Mouse (Mus musculus) forebrain, embryonic 10.5 days (tissue): ENCODE measurements around the gene Mllt3. TPM values are rescaled to one million over a fixed set of nuclear protein-coding genes. Genes with fewer than 3 reads are reported as not detected.

Experiments
- DNase-seq: peaks from one replicate; pipeline ENCODE4 v3.0.0-alpha.2; 2017; ENCODE audit warnings: low spot score; ENCODE audit errors: extremely low spot score
- H3K27ac ChIP-seq: fragments of 300-500 bp; sonication (generic); 2 replicates; pipeline ENCODE4 v1.5.1; 2016; ENCODE audit warnings: mild to moderate bottlenecking
- H3K27me3 ChIP-seq: fragments of 300-500 bp; sonication (generic); 2 replicates; pipeline ENCODE4 v1.6.1; 2016; ENCODE audit warnings: mild to moderate bottlenecking; ENCODE audit not compliant: poor library complexity, severe bottlenecking
- H3K36me3 ChIP-seq: fragments of 300-500 bp; sonication (generic); replicated peaks from 2 replicates; pipeline ENCODE4 v1.6.1; 2016; ENCODE audit warnings: mild to moderate bottlenecking, moderate library complexity
- H3K4me1 ChIP-seq: fragments of 300-500 bp; sonication (generic); 2 replicates; pipeline ENCODE4 v1.6.1; 2016
- H3K4me3 ChIP-seq: fragments of 300-500 bp; sonication (generic); 2 replicates; pipeline ENCODE4 v1.5.1; 2016; ENCODE audit warnings: mild to moderate bottlenecking, moderate library complexity
- H3K9me3 ChIP-seq: fragments of 300-500 bp; sonication (generic); 2 replicates; pipeline ENCODE4 v1.6.1; 2016; ENCODE audit warnings: mild to moderate bottlenecking, moderate library complexity
- WGBS: fragments of 180-500 bp; shearing (Covaris S2); methylation state at CpG from one replicate; pipeline ENCODE4 v1.1.7; 2016; 5-methylcytosine and 5-hydroxymethylcytosine counted together
- polyA plus RNA-seq: library from polyadenylated mRNA; unstranded; fragments of >200 nt; fragmentation: Nextera tagmentation; extraction: Ambion mirVana; gene quantifications from 2 replicates; pipeline ENCODE4 v1.2.1, GENCODE M21; 2016

Gene Mllt3
- polyA plus RNA-seq, 1 experiment from 2014 or later, result 55.6 TPM

- Histone ChIP-seq H3K27me3 (no peaks in the 10 kb centered on the region), H3K9me3 (no peaks in the 10 kb centered on the region), H3K27ac (no peak overlapping the region), H3K4me1 (no peaks in the 10 kb centered on the region; the same call in 1 of the 2 replicates), H3K4me3 (no peak overlapping the region), H3K36me3 (0 out of 2 replicates have a peak, but pooled peaks cover 2% of the 10 kb centered on the region)
- DNase-seq, result no peak
- 81% methylated on average over 5 of the region's 5 CpGs for WGBS
Measured at GRCm38 (mm10) chr4:87883225-87883875, 149.8 kb downstream of the Mllt3 start.

GRCm38 (mm10) chr4:87881995-87882394, 151.2 kb downstream of the Mllt3 start:
- H3K4me3 ChIP-seq, result no peak overlapping the region
- no peak for DNase-seq
- H3K9me3 ChIP-seq, result no peaks in the 10 kb centered on the region
- H3K36me3 ChIP-seq, result 0 out of 2 replicates have a peak, but pooled peaks cover 4% of the 10 kb centered on the region
- WGBS, result 96% methylated on average over 1 of the region's 1 CpGs
- H3K27ac ChIP-seq, result no peak overlapping the region
- no peaks in the 10 kb centered on the region; the same call in 1 of the 2 replicates for H3K4me1 ChIP-seq
- H3K27me3 ChIP-seq, result no peaks in the 10 kb centered on the region

- WGBS, result 92% methylated on average over 2 of the region's 2 CpGs
- no peaks in the 10 kb centered on the region; the same call in 1 of the 2 replicates for H3K4me1 ChIP-seq
- H3K9me3 ChIP-seq, result no peaks in the 10 kb centered on the region
- DNase-seq, result no peak
- H3K27ac ChIP-seq, result no peak overlapping the region
- H3K27me3 ChIP-seq, result no peaks in the 10 kb centered on the region
- H3K36me3 ChIP-seq, result 0 out of 2 replicates have a peak, but pooled peaks cover 4% of the 10 kb centered on the region
- H3K4me3 ChIP-seq, result no peak overlapping the region
Measured at GRCm38 (mm10) chr4:87881583-87881982, 151.6 kb downstream of the Mllt3 start.

- H3K36me3 ChIP-seq, result 0 out of 2 replicates have a peak, but pooled peaks cover 4% of the 10 kb centered on the region
- no peak for DNase-seq
- no peaks in the 10 kb centered on the region; the same call in 1 of the 2 replicates for H3K4me1 ChIP-seq
- H3K4me3 ChIP-seq, result no peak overlapping the region
- H3K27me3 ChIP-seq, result no peaks in the 10 kb centered on the region
- no peaks in the 10 kb centered on the region for H3K9me3 ChIP-seq
- no peak overlapping the region for H3K27ac ChIP-seq
- 85% methylated on average over 2 of the region's 2 CpGs for WGBS
Measured at GRCm38 (mm10) chr4:87880297-87880696, 152.9 kb downstream of the Mllt3 start.

- Histone ChIP-seq H3K9me3 (no peaks in the 10 kb centered on the region), H3K4me3 (no peak overlapping the region), H3K27ac (no peak overlapping the region), H3K36me3 (peaks cover 6% of the 10 kb centered on the region), H3K4me1 (no peaks in the 10 kb centered on the region; the same call in 1 of the 2 replicates), H3K27me3 (no peaks in the 10 kb centered on the region)
- 90% methylated on average over 6 of the region's 6 CpGs for WGBS
- DNase-seq, result no peak
Measured at GRCm38 (mm10) chr4:87878701-87879100, 154.5 kb downstream of the Mllt3 start.

- 46% methylated on average over 2 of the region's 2 CpGs for WGBS
Measured at GRCm38 (mm10) chr4:87870563-87870962, 162.6 kb downstream of the Mllt3 start.

GRCm38 (mm10) chr4:87866564-87866963, 166.6 kb downstream of the Mllt3 start:
- DNase-seq, result no peak
- Histone ChIP-seq H3K4me3 (no peak overlapping the region), H3K27ac (no peak overlapping the region), H3K36me3 (peaks cover 13% of the 10 kb centered on the region), H3K27me3 (no peaks in the 10 kb centered on the region), H3K9me3 (no peaks in the 10 kb centered on the region), H3K4me1 (peaks cover 11% of the 10 kb centered on the region)
- WGBS, result 89% methylated on average over 3 of the region's 3 CpGs

More at GRCm38 (mm10) chr4:87870563-87870962, 162.6 kb downstream of the Mllt3 start:
- no peak overlapping the region for H3K4me3 ChIP-seq
- H3K27me3 ChIP-seq, result no peaks in the 10 kb centered on the region
- peaks cover 25% of the 10 kb centered on the region for H3K36me3 ChIP-seq
- DNase-seq, result no peak
- H3K27ac ChIP-seq, result no peak overlapping the region
- H3K9me3 ChIP-seq, result no peaks in the 10 kb centered on the region
- H3K4me1 ChIP-seq, result peaks cover 4% of the 10 kb centered on the region; the same call in 1 of the 2 replicates

- no peak for DNase-seq
- Histone ChIP-seq H3K27me3 (no peaks in the 10 kb centered on the region), H3K4me1 (peaks cover 11% of the 10 kb centered on the region), H3K27ac (no peak overlapping the region), H3K9me3 (no peaks in the 10 kb centered on the region), H3K36me3 (peaks cover 8% of the 10 kb centered on the region), H3K4me3 (no peak overlapping the region)
- 89% methylated on average over 3 of the region's 3 CpGs for WGBS
Measured at GRCm38 (mm10) chr4:87865848-87866247, 167.3 kb downstream of the Mllt3 start.

- H3K4me3 ChIP-seq, result no peak overlapping the region
- 90% methylated on average over 3 of the region's 3 CpGs for WGBS
- H3K27ac ChIP-seq, result no peak overlapping the region
- H3K27me3 ChIP-seq, result no peaks in the 10 kb centered on the region
- no peak for DNase-seq
- H3K36me3 ChIP-seq, result peaks cover 8% of the 10 kb centered on the region
- peaks cover 7% of the 10 kb centered on the region for H3K4me1 ChIP-seq
- no peaks in the 10 kb centered on the region for H3K9me3 ChIP-seq
Measured at GRCm38 (mm10) chr4:87865041-87865440, 168.1 kb downstream of the Mllt3 start.

- WGBS, result 93% methylated on average over 5 of the region's 5 CpGs
- no peak overlapping the region for H3K27ac ChIP-seq
Measured at GRCm38 (mm10) chr4:87863212-87863611, 170.0 kb downstream of the Mllt3 start.

GRCm38 (mm10) chr4:87860723-87861122, 172.4 kb downstream of the Mllt3 start:
- DNase-seq, result no peak
- H3K36me3 ChIP-seq, result peaks cover 8% of the 10 kb centered on the region
- 94% methylated on average over 5 of the region's 5 CpGs for WGBS
- no peaks in the 10 kb centered on the region for H3K27me3 ChIP-seq
- no peak overlapping the region for H3K4me3 ChIP-seq
- H3K4me1 ChIP-seq, result peaks cover 7% of the 10 kb centered on the region
- H3K27ac ChIP-seq, result no peak overlapping the region
- H3K9me3 ChIP-seq, result no peaks in the 10 kb centered on the region

More at GRCm38 (mm10) chr4:87863212-87863611, 170.0 kb downstream of the Mllt3 start:
- Histone ChIP-seq H3K9me3 (no peaks in the 10 kb centered on the region), H3K27me3 (no peaks in the 10 kb centered on the region), H3K4me3 (no peak overlapping the region), H3K4me1 (peaks cover 7% of the 10 kb centered on the region), H3K36me3 (peaks cover 8% of the 10 kb centered on the region)
- no peak for DNase-seq

GRCm38 (mm10) chr4:87859148-87859547, 174.0 kb downstream of the Mllt3 start:
- 90% methylated on average over 4 of the region's 4 CpGs for WGBS

GRCm38 (mm10) chr4:87857982-87858381, 175.2 kb downstream of the Mllt3 start:
- H3K27me3 ChIP-seq, result no peaks in the 10 kb centered on the region
- peaks cover 8% of the 10 kb centered on the region for H3K36me3 ChIP-seq
- 98% methylated on average over 1 of the region's 1 CpGs for WGBS
- DNase-seq, result no peak
- no peaks in the 10 kb centered on the region for H3K9me3 ChIP-seq
- H3K4me3 ChIP-seq, result no peak overlapping the region
- no peak overlapping the region for H3K27ac ChIP-seq
- no peaks in the 10 kb centered on the region for H3K4me1 ChIP-seq

More at GRCm38 (mm10) chr4:87859148-87859547, 174.0 kb downstream of the Mllt3 start:
- Histone ChIP-seq H3K9me3 (no peaks in the 10 kb centered on the region), H3K4me1 (no peaks in the 10 kb centered on the region), H3K4me3 (no peak overlapping the region), H3K27ac (no peak overlapping the region), H3K27me3 (no peaks in the 10 kb centered on the region), H3K36me3 (peaks cover 8% of the 10 kb centered on the region)
- DNase-seq, result no peak
